Mouse (Mus musculus): Measurements from ENCODE around the gene Insr.
"Not testable (repeated sequence)": the region's sequence is repeated elsewhere in the genome, so short reads cannot be mapped to it uniquely, and the experiment has no call there.

Gene Insr

GRCm38 (mm10) chr8:3232601-3233000, 46.8 kb downstream of the Insr start:
- no peak for DNase-seq (ENCODE audit: low spot score)

- DNase-seq (ENCODE audit: low spot score), result no peak
These were observed 49.0 kb downstream of the Insr start for GRCm38 (mm10) chr8:3230118-3231060.

GRCm38 (mm10) chr8:3227423-3227822, 52.0 kb downstream of the Insr start:
- DNase-seq (ENCODE audit: low spot score), result no peak

- no peak for DNase-seq (ENCODE audit: low spot score)
These were observed 53.7 kb downstream of the Insr start for GRCm38 (mm10) chr8:3225731-3226130.

GRCm38 (mm10) chr8:3225184-3225583, 54.2 kb downstream of the Insr start:
- no peak for DNase-seq (ENCODE audit: low spot score)

GRCm38 (mm10) chr8:3222636-3222965, 56.8 kb downstream of the Insr start:
- DNase-seq (ENCODE audit: low spot score), result no peak

GRCm38 (mm10) chr8:3221960-3222635, 57.3 kb downstream of the Insr start:
- DNase-seq (ENCODE audit: low spot score), result no peak

- peak; percentile 88 for DNase-seq (ENCODE audit: low spot score)
These were observed 58.1 kb downstream of the Insr start for GRCm38 (mm10) chr8:3221047-3221959.

- no peak for DNase-seq (ENCODE audit: low spot score)
These were observed 58.9 kb downstream of the Insr start for GRCm38 (mm10) chr8:3220502-3220901.

GRCm38 (mm10) chr8:3219921-3220411, 59.5 kb downstream of the Insr start:
- DNase-seq (ENCODE audit: low spot score), result no peak

GRCm38 (mm10) chr8:3219266-3219665, 60.2 kb downstream of the Insr start:
- no peak for DNase-seq (ENCODE audit: low spot score)

GRCm38 (mm10) chr8:3216541-3217092, 62.8 kb downstream of the Insr start:
- DNase-seq (ENCODE audit: low spot score), result no peak

- DNase-seq (ENCODE audit: low spot score), result no peak
These were observed 63.9 kb downstream of the Insr start for GRCm38 (mm10) chr8:3215561-3215960.

GRCm38 (mm10) chr8:3214601-3215000, 64.8 kb downstream of the Insr start:
- no peak for DNase-seq (ENCODE audit: low spot score)

- no peak for DNase-seq (ENCODE audit: low spot score)
These were observed 68.0 kb downstream of the Insr start for GRCm38 (mm10) chr8:3211456-3211855.

- DNase-seq (ENCODE audit: low spot score), result no peak
These were observed 69.5 kb downstream of the Insr start for GRCm38 (mm10) chr8:3209960-3210359.

- DNase-seq (ENCODE audit: low spot score), result peak; percentile 22
These were observed 70.1 kb downstream of the Insr start for GRCm38 (mm10) chr8:3209268-3209667.

GRCm38 (mm10) chr8:3208729-3209128, 70.7 kb downstream of the Insr start:
- no peak for DNase-seq (ENCODE audit: low spot score)

- no peak for DNase-seq (ENCODE audit: low spot score)
These were observed 74.5 kb downstream of the Insr start for GRCm38 (mm10) chr8:3204758-3205443.

GRCm38 (mm10) chr8:3202792-3203191, 76.6 kb downstream of the Insr start:
- no peak for DNase-seq (ENCODE audit: low spot score)

- not testable (repeated sequence) for DNase-seq (ENCODE audit: low spot score)
These were observed 85.1 kb downstream of the Insr start for GRCm38 (mm10) chr8:3194297-3194696.

Measured in testis, postnatal 14 days (tissue).